Mouse (Mus musculus) ovary, adult 10 weeks (tissue): Measurements from ENCODE around the gene Zfyve9. TPM values are rescaled to one million over a fixed set of nuclear protein-coding genes. Genes with fewer than 3 reads are reported as not detected.

ENCODE experiments used
- polyA plus RNA-seq: library from polyadenylated mRNA; stranded (reverse); fragments of 350-450 nt; fragmentation: Illumina TruSeq; extraction: RNeasy Lipid Tissue Mini Kit (QIAGEN cat#74804); gene quantifications from one replicate; pipeline ENCODE4 v1.2.3, GENCODE M21; 2014

Zfyve9 gene
- 85.1 TPM for polyA plus RNA-seq

GRCm38 (mm10) chr4:108780057-108780863, at the start of gene Zfyve9:
Zfyve9 (minus strand) TSS chr4:108780798.

GRCm38 (mm10) chr4:108719349-108719748, 61.2 kb downstream of the Zfyve9 start, which contains the start of gene 3110021N24Rik:
3110021N24Rik (plus strand) TSS chr4:108719649.

GRCm38 (mm10) chr4:108619587-108620341, 160.8 kb downstream of the Zfyve9 start, which contains the start of gene Cc2d1b:
Cc2d1b (plus strand) TSS chr4:108619940.

Other genes starting within 250 kb of the Zfyve9 start
- 82.1 TPM for gene Prpf38a, start 201.5 kb downstream of the Zfyve9 start, polyA plus RNA-seq
- gene Orc1, start 201.4 kb downstream of the Zfyve9 start, polyA plus RNA-seq = 7.4 TPM
- gene Cc2d1b, start 160.9 kb downstream of the Zfyve9 start, polyA plus RNA-seq = 46.4 TPM
- 0.34 TPM for gene 3110021N24Rik, start 61.1 kb downstream of the Zfyve9 start, polyA plus RNA-seq
- gene Btf3l4, start 52.8 kb upstream of the Zfyve9 start, polyA plus RNA-seq = 350 TPM
- 63.4 TPM for gene Txndc12, start 53.8 kb upstream of the Zfyve9 start, polyA plus RNA-seq
- 25.3 TPM for gene Kti12, start 67.0 kb upstream of the Zfyve9 start, polyA plus RNA-seq
- not detected for gene A730015C16Rik, start 67.8 kb upstream of the Zfyve9 start, polyA plus RNA-seq
- 0.63 TPM for gene Rab3b, start 98.3 kb upstream of the Zfyve9 start, polyA plus RNA-seq
- gene Nrd1, start 219.9 kb upstream of the Zfyve9 start, polyA plus RNA-seq = 528 TPM